Mouse (Mus musculus): Measurements from ENCODE around the gene Plce1. TPM values are rescaled to one million over a fixed set of nuclear protein-coding genes. Genes with fewer than 3 reads are reported as not detected.
"Not testable (repeated sequence)": the region's sequence is repeated elsewhere in the genome, so short reads cannot be mapped to it uniquely, and the experiment has no call there.

The Plce1 gene
- total RNA-seq, 4 experiments from 2014 or later, result 4.8 to 6.6 (median 6.1) TPM

- DNase-seq (ENCODE audit: low spot score in 2 of 2), result no peak
These were observed 7.4 kb downstream of the Plce1 start for GRCm38 (mm10) chr19:38488103-38488912.

GRCm38 (mm10) chr19:38498233-38498632, 17.3 kb downstream of the Plce1 start:
- no peak for DNase-seq (ENCODE audit: low spot score in 2 of 2)

GRCm38 (mm10) chr19:38504597-38504996, 23.7 kb downstream of the Plce1 start:
- no peak for DNase-seq (ENCODE audit: low spot score in 2 of 2)

GRCm38 (mm10) chr19:38506131-38506530, 25.2 kb downstream of the Plce1 start:
- DNase-seq (ENCODE audit: low spot score in 2 of 2), result no peak

- DNase-seq (ENCODE audit: low spot score in 2 of 2), result no peak
These were observed 26.5 kb downstream of the Plce1 start for GRCm38 (mm10) chr19:38507251-38507965.

GRCm38 (mm10) chr19:38507966-38508625, 27.2 kb downstream of the Plce1 start:
- no peak for DNase-seq (ENCODE audit: low spot score in 2 of 2)

- DNase-seq (ENCODE audit: low spot score in 2 of 2), result no peak
These were observed 33.7 kb downstream of the Plce1 start for GRCm38 (mm10) chr19:38514417-38515184.

- DNase-seq (ENCODE audit: low spot score in 2 of 2), result no peak
These were observed 45.9 kb downstream of the Plce1 start for GRCm38 (mm10) chr19:38526855-38527254.

GRCm38 (mm10) chr19:38527475-38527874, 46.6 kb downstream of the Plce1 start:
- no peak for DNase-seq (ENCODE audit: low spot score in 2 of 2)

- no peak for DNase-seq (ENCODE audit: low spot score in 2 of 2)
These were observed 52.3 kb downstream of the Plce1 start for GRCm38 (mm10) chr19:38533230-38533629.

- DNase-seq (ENCODE audit: low spot score in 2 of 2), result peak in 1 of 2 experiments; percentile 7
These were observed 58.4 kb downstream of the Plce1 start for GRCm38 (mm10) chr19:38539338-38539737.

GRCm38 (mm10) chr19:38540549-38540948, 59.6 kb downstream of the Plce1 start:
- DNase-seq (ENCODE audit: low spot score in 2 of 2), result no peak

- no peak for DNase-seq (ENCODE audit: low spot score in 2 of 2)
These were observed 68.7 kb downstream of the Plce1 start for GRCm38 (mm10) chr19:38549487-38550058.

- DNase-seq (ENCODE audit: low spot score in 2 of 2), result no peak
These were observed 72.6 kb downstream of the Plce1 start for GRCm38 (mm10) chr19:38553551-38553950.

- peak; percentile 9 to 21 for DNase-seq (ENCODE audit: low spot score in 2 of 2)
These were observed 74.5 kb downstream of the Plce1 start for GRCm38 (mm10) chr19:38555399-38555798.

- DNase-seq (ENCODE audit: low spot score in 2 of 2), result no peak
These were observed 77.9 kb downstream of the Plce1 start for GRCm38 (mm10) chr19:38558816-38559215.

GRCm38 (mm10) chr19:38561887-38562286, 81.0 kb downstream of the Plce1 start:
- DNase-seq (ENCODE audit: low spot score in 2 of 2), result not testable (repeated sequence)

- DNase-seq (ENCODE audit: low spot score in 2 of 2), result no peak
These were observed 85.2 kb downstream of the Plce1 start for GRCm38 (mm10) chr19:38566156-38566555.

- DNase-seq (ENCODE audit: low spot score in 2 of 2), result no peak
These were observed 85.8 kb downstream of the Plce1 start for GRCm38 (mm10) chr19:38566752-38567151.

GRCm38 (mm10) chr19:38567331-38567730, 86.4 kb downstream of the Plce1 start:
- no peak for DNase-seq (ENCODE audit: low spot score in 2 of 2)

Data from gastrocnemius, adult 8-10 months (tissue).